Mouse (Mus musculus): ENCODE results near the gene Dnm3. TPM values are rescaled to one million over a fixed set of nuclear protein-coding genes. Genes with fewer than 3 reads are reported as not detected.
A peak's percentile ranks its signal among the peaks of the same experiment; 100 is the strongest.

The Dnm3 gene
- total and polyA plus RNA-seq, 3 experiments = 1.5 to 7.8 (median 5.9) TPM

GRCm38 (mm10) chr1:162016982-162017381 lies 460.9 kb downstream of the Dnm3 start:
- no peak overlapping the region for H3K4me3 ChIP-seq
- no peaks in the 10 kb centered on the region for H3K4me1 ChIP-seq (ENCODE audit: control insufficient read depth, insufficient read depth, low read length)
- H3K27me3 ChIP-seq (ENCODE audit: control insufficient read depth, insufficient read depth, low read length) = no peaks in the 10 kb centered on the region
- TF ChIP-seq POLR2A (IDR thresholded peaks at IDR 0.05; ENCODE audit: insufficient read depth, low read depth, low read length) (no peak), CTCF (IDR thresholded peaks at IDR 0.05) (no peak), EP300 (IDR thresholded peaks at IDR 0.05; ENCODE audit: insufficient read depth, low read depth, low read length) (no peak)
- H3K79me2 ChIP-seq (replicated peaks; ENCODE audit: control insufficient read depth, insufficient read depth, low read length) = no peaks in the 10 kb centered on the region
- H3K36me3 ChIP-seq (ENCODE audit: control insufficient read depth, insufficient read depth, low read length) = no peaks in the 10 kb centered on the region; the same call in 1 of the 2 replicates
- 72% methylated on average over 7 of the region's 7 CpGs for WGBS
- no peak overlapping the region for H3K27ac ChIP-seq
- intact Hi-C loops (cut with DNase I) = no loop called here
- DNase-seq = no peak
- H3K9ac ChIP-seq (ENCODE audit: low read depth, low read length) = no peak overlapping the region

DNA sequence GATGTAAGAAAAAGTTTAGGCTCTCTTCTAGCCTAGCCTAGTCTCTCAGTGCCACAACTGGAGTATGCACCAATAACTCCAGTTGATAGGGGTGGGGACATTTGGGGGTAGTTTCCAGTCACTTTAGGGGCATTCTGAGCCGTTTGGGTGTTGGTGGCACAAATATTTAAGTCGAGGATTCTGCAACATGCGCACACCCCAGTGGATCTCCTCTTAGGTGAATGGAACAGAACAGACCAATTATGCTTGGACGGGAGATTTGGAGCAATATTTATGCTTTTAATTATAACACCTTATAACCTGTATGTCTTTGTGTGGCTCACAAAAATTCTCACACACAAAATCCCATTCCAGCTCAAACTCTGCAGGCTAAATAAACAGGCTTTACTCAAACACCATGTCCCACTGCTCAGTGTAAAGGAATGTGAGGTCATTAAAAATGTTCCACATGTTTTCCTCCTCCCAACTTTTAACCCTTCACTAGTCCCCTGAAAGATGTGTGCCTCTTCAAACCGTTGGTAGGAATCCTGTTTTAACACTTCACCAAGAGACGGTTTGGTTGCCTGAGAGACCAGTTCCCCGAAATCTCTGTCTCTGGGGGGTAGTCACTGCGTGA lies 462.5 kb downstream of the Dnm3 start:
- H3K36me3 ChIP-seq (ENCODE audit: control insufficient read depth, insufficient read depth, low read length) = no peaks in the 10 kb centered on the region; the same call in 1 of the 2 replicates
- intact Hi-C loops (cut with DNase I) = no loop called here
- no peaks in the 10 kb centered on the region for H3K79me2 ChIP-seq (replicated peaks; ENCODE audit: control insufficient read depth, insufficient read depth, low read length)
- no peak for DNase-seq
- no peak overlapping the region for H3K4me3 ChIP-seq
- H3K27ac ChIP-seq = no peak overlapping the region
- no peaks in the 10 kb centered on the region for H3K4me1 ChIP-seq (ENCODE audit: control insufficient read depth, insufficient read depth, low read length)
- TF ChIP-seq EP300 (IDR thresholded peaks at IDR 0.05; ENCODE audit: insufficient read depth, low read depth, low read length) (no peak), POLR2A (IDR thresholded peaks at IDR 0.05; ENCODE audit: insufficient read depth, low read depth, low read length) (no peak), CTCF (IDR thresholded peaks at IDR 0.05) (no peak)
- no peaks in the 10 kb centered on the region for H3K27me3 ChIP-seq (ENCODE audit: control insufficient read depth, insufficient read depth, low read length)
- H3K9ac ChIP-seq (ENCODE audit: low read depth, low read length) = no peak overlapping the region
- WGBS = 72% methylated on average over 8 of the region's 8 CpGs

DNA sequence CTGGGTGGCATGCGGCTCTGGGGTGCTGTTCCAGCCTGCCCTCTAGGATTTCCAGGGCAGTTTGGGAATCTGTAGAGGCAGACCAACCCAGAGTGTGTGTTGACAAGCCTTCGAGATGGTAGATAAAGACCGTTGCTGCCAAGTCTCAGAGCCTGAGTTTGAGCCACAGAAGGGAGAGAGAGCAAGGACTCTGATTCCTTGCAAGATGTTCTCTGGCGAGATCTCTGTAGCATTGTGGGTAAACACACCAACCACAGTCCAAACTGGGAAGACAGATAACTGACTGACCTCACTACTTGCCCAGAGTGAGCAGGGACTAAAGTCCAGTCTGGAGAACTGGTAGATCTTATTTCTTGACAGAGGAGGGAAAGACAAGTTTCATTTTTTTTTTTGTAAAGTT lies 464.3 kb downstream of the Dnm3 start:
- no peaks in the 10 kb centered on the region; the same call in 1 of the 2 replicates for H3K36me3 ChIP-seq (ENCODE audit: control insufficient read depth, insufficient read depth, low read length)
- H3K27me3 ChIP-seq (ENCODE audit: control insufficient read depth, insufficient read depth, low read length) = no peaks in the 10 kb centered on the region
- H3K27ac ChIP-seq = no peak overlapping the region
- TF ChIP-seq EP300 (IDR thresholded peaks at IDR 0.05; ENCODE audit: insufficient read depth, low read depth, low read length) (no peak), CTCF (IDR thresholded peaks at IDR 0.05) (no peak), POLR2A (IDR thresholded peaks at IDR 0.05; ENCODE audit: insufficient read depth, low read depth, low read length) (no peak)
- no peak for DNase-seq
- intact Hi-C loops (cut with DNase I) = no loop called here
- H3K79me2 ChIP-seq (replicated peaks; ENCODE audit: control insufficient read depth, insufficient read depth, low read length) = no peaks in the 10 kb centered on the region
- 38% methylated on average over 4 of the region's 4 CpGs for WGBS
- no peak overlapping the region for H3K4me3 ChIP-seq
- H3K4me1 ChIP-seq (ENCODE audit: control insufficient read depth, insufficient read depth, low read length) = no peaks in the 10 kb centered on the region; the same call in 1 of the 2 replicates
- H3K9ac ChIP-seq (ENCODE audit: low read depth, low read length) = no peak overlapping the region

DNA sequence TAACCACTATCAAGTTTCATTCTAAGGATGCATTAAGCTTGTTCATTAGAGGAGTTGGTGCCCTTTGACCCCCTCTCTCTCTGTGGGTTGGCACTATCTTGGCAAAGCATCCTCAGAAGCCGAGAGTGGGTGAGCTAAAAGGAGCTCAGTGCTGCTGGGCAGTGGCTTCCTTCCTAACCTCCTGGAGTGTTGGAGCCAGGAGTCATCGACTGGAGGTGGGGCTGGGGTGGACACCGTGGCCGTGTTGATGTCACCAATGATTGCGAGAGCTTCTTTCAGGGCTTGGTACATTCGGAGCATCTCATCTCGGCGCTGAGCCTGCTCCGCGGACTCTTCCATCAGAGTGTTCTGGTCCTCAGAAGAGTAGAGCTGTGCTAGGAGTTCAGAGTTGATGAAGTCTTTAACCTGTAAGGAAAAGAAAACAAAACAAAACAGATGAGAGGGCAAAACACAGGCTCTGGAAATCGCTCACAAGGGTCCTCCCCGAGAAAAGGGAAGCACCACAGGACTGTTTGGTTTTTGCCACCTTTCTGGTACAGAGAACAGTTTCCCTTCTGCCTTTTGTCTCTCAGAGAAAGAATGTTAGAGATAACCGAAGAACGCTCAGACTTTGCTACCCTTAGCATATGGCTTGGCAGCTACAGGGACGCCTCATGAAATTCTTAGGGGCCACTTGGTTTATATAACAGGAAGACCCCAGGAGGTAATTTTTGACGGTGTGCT lies 466.1 kb downstream of the Dnm3 start:
- H3K4me3 ChIP-seq = no peak overlapping the region
- no peak overlapping the region for H3K27ac ChIP-seq
- 42% methylated on average over 16 of the region's 16 CpGs for WGBS
- H3K27me3 ChIP-seq (ENCODE audit: control insufficient read depth, insufficient read depth, low read length) = no peaks in the 10 kb centered on the region
- no peak for DNase-seq
- H3K4me1 ChIP-seq (ENCODE audit: control insufficient read depth, insufficient read depth, low read length) = no peaks in the 10 kb centered on the region; the same call in 1 of the 2 replicates
- no peak for TF ChIP-seq EP300 (IDR thresholded peaks at IDR 0.05; ENCODE audit: insufficient read depth, low read depth, low read length)
- no peak for TF ChIP-seq POLR2A (IDR thresholded peaks at IDR 0.05; ENCODE audit: insufficient read depth, low read depth, low read length)
- TF ChIP-seq CTCF (IDR thresholded peaks at IDR 0.05) = no peak
- intact Hi-C loops (cut with DNase I) = no loop called here
- no peaks in the 10 kb centered on the region for H3K79me2 ChIP-seq (replicated peaks; ENCODE audit: control insufficient read depth, insufficient read depth, low read length)
- no peaks in the 10 kb centered on the region for H3K36me3 ChIP-seq (ENCODE audit: control insufficient read depth, insufficient read depth, low read length)
- H3K9ac ChIP-seq (ENCODE audit: low read depth, low read length) = no peak overlapping the region

GRCm38 (mm10) chr1:162009086-162009485 lies 468.7 kb downstream of the Dnm3 start:
- no peaks in the 10 kb centered on the region for H3K79me2 ChIP-seq (replicated peaks; ENCODE audit: control insufficient read depth, insufficient read depth, low read length)

DNA sequence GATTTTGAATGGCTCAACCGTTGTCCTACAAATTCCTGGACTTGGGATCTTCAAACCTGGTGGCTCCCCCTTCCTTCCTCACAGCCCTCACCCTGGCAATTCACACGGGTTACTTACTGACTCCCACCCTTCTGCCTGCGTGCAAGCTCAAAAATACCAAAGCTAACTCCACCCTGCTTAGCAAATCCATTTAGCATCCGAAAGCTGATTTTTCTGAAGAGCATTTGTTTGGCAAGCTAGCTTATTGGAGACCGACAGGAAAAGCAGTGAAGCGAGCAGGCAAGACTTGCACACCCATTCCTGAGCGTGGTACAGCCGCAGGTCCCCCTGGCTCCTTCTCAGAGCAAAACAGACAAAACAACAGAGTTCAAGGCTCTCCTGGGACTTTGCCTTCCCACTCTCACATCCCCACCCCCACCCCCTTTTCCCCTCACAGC lies 469.2 kb downstream of the Dnm3 start:
- Histone ChIP-seq H3K9ac (ENCODE audit: low read depth, low read length) (no peak overlapping the region), H3K4me1 (ENCODE audit: control insufficient read depth, insufficient read depth, low read length) (peaks cover 8% of the 10 kb centered on the region), H3K79me2 (replicated peaks; ENCODE audit: control insufficient read depth, insufficient read depth, low read length) (no peaks in the 10 kb centered on the region), H3K4me3 (no peak overlapping the region), H3K36me3 (ENCODE audit: control insufficient read depth, insufficient read depth, low read length) (no peaks in the 10 kb centered on the region), H3K27me3 (ENCODE audit: control insufficient read depth, insufficient read depth, low read length) (no peaks in the 10 kb centered on the region), H3K27ac (peak overlapping the region; percentile 28)
- peak in 1 of 2 experiments; percentile 13 for DNase-seq
- intact Hi-C loops (cut with DNase I) = loop anchor here (10.0 kb wide), 1 partner anchor 266 kb away; no protein-coding TSS in a partner anchor
- TF ChIP-seq POLR2A (IDR thresholded peaks at IDR 0.05; ENCODE audit: insufficient read depth, low read depth, low read length) (no peak), EP300 (IDR thresholded peaks at IDR 0.05; ENCODE audit: insufficient read depth, low read depth, low read length) (no peak), CTCF (IDR thresholded peaks at IDR 0.05) (no peak)
- 36% methylated on average over 8 of the region's 8 CpGs for WGBS

More at GRCm38 (mm10) chr1:162009086-162009485, 468.7 kb downstream of the Dnm3 start:
- Histone ChIP-seq H3K4me1 (ENCODE audit: control insufficient read depth, insufficient read depth, low read length) (peaks cover 6% of the 10 kb centered on the region), H3K27me3 (ENCODE audit: control insufficient read depth, insufficient read depth, low read length) (no peaks in the 10 kb centered on the region), H3K36me3 (ENCODE audit: control insufficient read depth, insufficient read depth, low read length) (no peaks in the 10 kb centered on the region), H3K27ac (no peak overlapping the region), H3K4me3 (no peak overlapping the region), H3K9ac (ENCODE audit: low read depth, low read length) (no peak overlapping the region)
- intact Hi-C loops (cut with DNase I) = loop anchor here (10.0 kb wide), 1 partner anchor 266 kb away; no protein-coding TSS in a partner anchor
- DNase-seq = no peak
- TF ChIP-seq POLR2A (IDR thresholded peaks at IDR 0.05; ENCODE audit: insufficient read depth, low read depth, low read length) (no peak), CTCF (IDR thresholded peaks at IDR 0.05) (no peak), EP300 (IDR thresholded peaks at IDR 0.05; ENCODE audit: insufficient read depth, low read depth, low read length) (no peak)
- 74% methylated on average over 8 of the region's 8 CpGs for WGBS

Data from heart, adult 2 months (tissue).